Mouse (Mus musculus) heart, embryonic 16.5 days (tissue): Measurements from ENCODE around the gene Hoxd13. TPM values are rescaled to one million over a fixed set of nuclear protein-coding genes. Genes with fewer than 3 reads are reported as not detected.

ENCODE experiments used
- ATAC-seq: fragments of 200-750 bp; cut with Nextera tagmentation; replicated peaks from 2 replicates; pipeline ENCODE4 v1.8.0; 2017; ENCODE audit warnings: moderate number of reproducible peaks; ENCODE audit not compliant: insufficient read depth, low FRiP score; ENCODE audit errors: extremely low read depth
- H3K27ac ChIP-seq: fragments of 300-500 bp; sonication (generic); 2 replicates; pipeline ENCODE4 v1.5.1; 2014; ENCODE audit warnings: mild to moderate bottlenecking, low read length, control low read depth, moderate library complexity
- H3K27me3 ChIP-seq: fragments of 300-500 bp; sonication (generic); 2 replicates; pipeline ENCODE4 v1.6.1; 2014; ENCODE audit warnings: low read length, mixed read lengths; ENCODE audit not compliant: control insufficient read depth, insufficient read depth
- H3K36me3 ChIP-seq: fragments of 300-500 bp; sonication (generic); 2 replicates; pipeline ENCODE4 v1.6.1; 2014; ENCODE audit not compliant: control insufficient read depth, insufficient read depth
- H3K4me1 ChIP-seq: fragments of 300-500 bp; sonication (generic); 2 replicates; pipeline ENCODE4 v1.6.1; 2014; ENCODE audit warnings: low read length, mixed read lengths; ENCODE audit not compliant: control insufficient read depth, insufficient read depth
- H3K4me2 ChIP-seq: fragments of 300-500 bp; sonication (generic); 2 replicates; pipeline ENCODE4 v1.6.1; 2014; ENCODE audit warnings: low read depth, mild to moderate bottlenecking, control low read depth, low read length
- H3K4me3 ChIP-seq: fragments of 300-500 bp; sonication (generic); 2 replicates; pipeline ENCODE4 v1.5.1; 2014; ENCODE audit warnings: mild to moderate bottlenecking, control low read depth, low read length
- H3K9ac ChIP-seq: fragments of 300-500 bp; sonication (generic); 2 replicates; pipeline ENCODE4 v1.6.1; 2014; ENCODE audit warnings: low read length, control low read depth
- H3K9me3 ChIP-seq: fragments of 300-500 bp; sonication (generic); replicated peaks from 2 replicates; pipeline ENCODE4 v1.6.1; 2016; ENCODE audit warnings: low read length; ENCODE audit not compliant: control insufficient read depth
- WGBS: fragments of 180-500 bp; shearing (Covaris S2); extraction: QIAGEN DNeasy Blood & Tissue Kit; methylation state at CpG from one replicate; pipeline ENCODE4 v1.1.7; 2014; 5-methylcytosine and 5-hydroxymethylcytosine counted together
- polyA plus RNA-seq: library from polyadenylated mRNA; unstranded; fragments of >200 nt; fragmentation: Nextera tagmentation; extraction: Ambion mirVana; gene quantifications from 2 replicates; pipeline ENCODE4 v1.2.1, GENCODE M21; 2015

The Hoxd13 gene
- polyA plus RNA-seq, 1 experiment from 2014 or later: not detected

DNA sequence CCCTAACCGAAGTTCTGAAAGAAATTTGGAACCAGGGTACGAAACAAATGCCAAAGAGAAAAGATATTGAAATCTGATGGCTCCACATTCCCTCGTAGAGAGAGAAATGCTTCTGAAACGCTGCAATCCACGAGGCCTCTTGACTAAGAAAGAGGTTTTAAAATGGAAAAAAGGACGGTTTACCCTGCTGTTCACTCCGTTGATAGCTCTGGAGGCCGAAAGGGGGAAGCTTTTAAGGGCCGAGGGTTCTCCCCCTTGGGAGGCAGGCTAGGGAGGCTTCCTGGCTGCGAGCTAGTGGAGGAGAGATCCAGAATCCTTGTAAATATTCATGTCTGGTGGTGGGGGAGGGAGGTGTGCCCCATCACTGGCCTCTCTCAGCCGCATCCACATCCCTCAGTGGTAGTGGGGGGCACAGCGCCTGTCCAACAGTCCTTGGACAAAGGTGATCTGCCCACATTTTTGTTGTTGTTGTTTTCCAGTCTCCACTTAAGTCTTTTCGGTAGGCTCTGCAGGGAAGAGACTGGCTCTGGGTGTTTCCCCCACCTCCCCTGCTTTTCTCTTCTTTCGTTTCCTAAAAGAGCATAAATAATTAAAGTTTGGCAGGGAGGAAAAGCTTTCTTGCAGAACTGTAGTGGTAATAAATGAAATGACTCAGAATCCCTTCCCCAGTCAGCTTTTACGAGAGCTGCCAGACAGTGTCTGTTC, 10.9 kb downstream of the Hoxd13 start, which contains the start of gene Hoxd11:
Gene Hoxd11 (plus strand): TSS at position 667 of the 705 bp plus-strand sequence.
- Histone ChIP-seq H3K4me2 (no peak within 1 kb of the TSS), H3K4me1 (no peaks in the 10 kb centered on the region), H3K36me3 (no peaks in the 10 kb centered on the region), H3K9me3 (no peaks in the 10 kb centered on the region), H3K4me3 (no peak within 1 kb of the TSS), H3K27me3 (peaks cover 99% of the 10 kb centered on the region), H3K27ac (no peak within 1 kb of the TSS), H3K9ac (no peak within 1 kb of the TSS)
- no peak for ATAC-seq
- WGBS: 2% methylated on average over 15 of the region's 15 CpGs

DNA sequence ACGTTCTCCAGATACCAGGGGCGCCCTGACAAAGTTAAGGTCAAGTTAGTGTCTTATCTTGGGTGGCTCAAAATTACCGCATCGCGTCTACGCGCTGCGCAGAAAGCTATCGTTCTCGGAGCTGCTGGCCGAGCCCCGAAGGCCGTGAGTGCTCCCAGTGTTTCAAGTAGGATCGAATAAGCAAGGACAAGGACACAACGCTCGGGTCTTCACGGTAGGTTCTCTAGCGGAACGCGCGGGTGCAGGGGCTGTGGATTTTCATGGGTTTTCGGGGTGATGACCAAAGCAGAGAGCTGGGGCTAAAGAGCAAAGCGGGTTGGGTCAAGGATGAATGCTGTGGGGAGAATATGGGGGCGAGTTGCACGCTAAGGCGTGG, 11.5 kb downstream of the Hoxd13 start:
- Histone ChIP-seq H3K27me3 (peaks cover 99% of the 10 kb centered on the region), H3K27ac (no peak overlapping the region), H3K36me3 (no peaks in the 10 kb centered on the region), H3K4me3 (no peak overlapping the region), H3K9me3 (no peaks in the 10 kb centered on the region), H3K4me1 (no peaks in the 10 kb centered on the region), H3K4me2 (no peak overlapping the region), H3K9ac (no peak overlapping the region)
- ATAC-seq: no peak
- under 1% methylated on average over 26 of the region's 26 CpGs for WGBS

DNA sequence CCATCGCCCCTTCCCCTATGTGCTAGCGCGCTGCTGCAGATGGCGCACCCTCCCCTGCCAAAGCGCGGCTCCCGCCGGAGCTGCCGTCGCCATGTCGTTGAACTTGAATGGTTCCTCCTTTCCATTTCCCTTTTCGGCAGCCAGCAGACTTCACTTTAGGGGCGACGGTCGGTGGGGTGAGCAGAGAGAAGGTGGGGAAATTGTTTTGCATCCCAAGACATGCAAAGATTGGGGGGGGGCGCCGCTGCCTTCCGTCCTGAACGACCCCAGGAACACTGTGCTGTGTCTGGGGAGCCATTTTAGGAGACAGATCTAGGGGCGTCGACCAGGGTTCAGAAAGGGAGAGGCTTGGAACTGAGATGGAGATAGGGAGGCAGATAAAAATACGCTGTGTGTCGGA, 11.9 kb downstream of the Hoxd13 start:
- Histone ChIP-seq H3K9me3 (no peaks in the 10 kb centered on the region), H3K4me3 (no peak overlapping the region), H3K27me3 (peaks cover 99% of the 10 kb centered on the region), H3K27ac (no peak overlapping the region), H3K4me2 (no peak overlapping the region), H3K4me1 (no peaks in the 10 kb centered on the region), H3K9ac (no peak overlapping the region), H3K36me3 (no peaks in the 10 kb centered on the region)
- 2% methylated on average over 23 of the region's 23 CpGs for WGBS
- ATAC-seq: no peak

DNA sequence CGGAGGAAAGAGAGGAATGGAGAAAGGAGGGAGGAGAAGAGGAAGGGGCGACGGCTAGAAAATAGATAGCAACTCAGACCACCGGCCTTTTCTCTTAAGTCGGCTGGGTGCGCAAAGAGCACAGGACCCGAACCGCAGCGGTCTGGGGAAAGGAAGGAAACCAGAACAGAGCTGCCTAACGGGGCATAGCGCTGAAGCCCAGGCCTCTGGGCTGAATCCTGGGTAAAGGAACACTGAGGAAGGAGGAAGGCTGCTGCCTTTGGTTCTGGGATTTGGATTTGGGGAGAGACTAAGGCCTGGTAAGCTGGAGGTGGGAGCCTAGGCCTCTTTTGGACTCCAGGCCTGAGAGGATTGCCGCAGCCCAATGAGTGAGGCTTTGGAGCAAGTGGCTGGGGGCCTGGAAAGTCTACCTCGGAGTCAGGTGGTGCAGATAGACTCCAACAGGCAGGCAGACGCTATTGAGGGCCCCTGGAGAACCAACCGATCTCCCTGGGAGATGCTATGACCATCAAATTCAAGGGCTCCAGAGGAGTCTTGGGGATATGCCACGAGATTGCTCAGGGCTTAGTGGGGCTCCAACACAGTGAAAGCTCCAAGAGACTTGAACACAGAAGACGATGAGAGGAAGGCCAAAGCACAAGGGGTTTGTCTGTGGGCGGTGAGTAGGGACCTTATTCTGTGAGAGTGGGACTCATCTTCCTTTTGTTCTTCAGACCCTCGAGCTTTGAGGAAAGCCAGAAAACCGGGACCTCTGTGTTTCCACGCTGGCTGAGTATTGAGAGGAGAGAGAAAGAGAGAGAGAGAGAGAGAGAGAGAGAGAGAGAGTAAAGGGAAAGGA, 12.7 kb downstream of the Hoxd13 start:
- H3K27ac ChIP-seq: no peak overlapping the region
- H3K9ac ChIP-seq: no peak overlapping the region
- H3K4me3 ChIP-seq: no peak overlapping the region
- no peaks in the 10 kb centered on the region for H3K9me3 ChIP-seq
- no peak overlapping the region for H3K4me2 ChIP-seq
- peaks cover 98% of the 10 kb centered on the region for H3K27me3 ChIP-seq
- no peak for ATAC-seq
- no peaks in the 10 kb centered on the region for H3K4me1 ChIP-seq
- H3K36me3 ChIP-seq: no peaks in the 10 kb centered on the region
- WGBS: 2% methylated on average over 21 of the region's 21 CpGs

DNA sequence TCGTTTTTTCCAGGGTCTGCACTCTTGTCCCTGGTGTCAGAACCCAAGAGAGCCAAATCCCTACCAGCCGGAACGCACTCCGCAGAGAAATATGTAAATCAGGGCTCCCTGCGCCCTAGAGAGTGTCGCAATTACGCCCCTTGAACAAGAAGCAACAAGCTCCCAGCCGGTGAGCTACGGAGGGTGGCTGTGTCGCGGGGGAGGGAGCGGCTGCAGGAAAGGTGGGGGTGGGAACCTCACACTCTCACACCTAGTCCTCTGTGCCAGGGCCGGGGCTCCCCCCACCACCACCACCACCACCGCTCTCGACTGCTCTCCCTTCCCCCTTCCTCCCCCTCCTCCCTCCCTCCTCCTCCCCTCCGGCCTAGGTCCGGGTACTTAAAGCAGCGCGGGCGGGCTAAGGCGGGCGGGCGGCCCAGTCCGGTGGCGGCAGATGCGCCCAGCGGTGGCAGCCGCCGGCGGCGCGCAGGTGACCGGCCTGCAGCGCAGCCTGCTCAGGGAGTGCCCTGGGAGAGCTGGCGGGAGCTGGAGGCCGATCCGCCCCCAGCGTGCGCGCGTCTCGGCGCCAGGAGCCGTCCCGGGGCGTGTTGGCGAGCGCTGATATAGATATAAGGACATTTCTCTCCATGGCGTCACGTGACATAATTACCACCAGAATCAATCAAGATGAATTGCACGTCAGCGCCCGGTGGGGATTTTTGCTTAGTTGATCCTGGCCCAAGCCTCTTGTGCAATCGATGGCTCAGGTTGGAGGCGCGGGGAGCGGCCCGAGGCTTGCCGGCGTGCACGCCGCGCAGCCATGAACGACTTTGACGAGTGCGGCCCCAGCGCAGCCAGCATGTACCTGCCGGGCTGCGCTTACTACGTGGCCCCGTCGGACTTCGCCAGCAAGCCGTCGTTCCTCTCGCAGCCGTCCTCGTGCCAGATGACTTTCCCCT, 13.8 kb downstream of the Hoxd13 start:
- Histone ChIP-seq H3K9me3 (no peaks in the 10 kb centered on the region), H3K4me2 (peak overlapping the region; percentile 25), H3K36me3 (no peaks in the 10 kb centered on the region), H3K27ac (no peak overlapping the region), H3K4me3 (peak overlapping the region; percentile 30), H3K9ac (no peak overlapping the region), H3K27me3 (peaks cover 93% of the 10 kb centered on the region), H3K4me1 (no peaks in the 10 kb centered on the region)
- under 1% methylated on average over 69 of the region's 78 CpGs for WGBS
- ATAC-seq: no peak

DNA sequence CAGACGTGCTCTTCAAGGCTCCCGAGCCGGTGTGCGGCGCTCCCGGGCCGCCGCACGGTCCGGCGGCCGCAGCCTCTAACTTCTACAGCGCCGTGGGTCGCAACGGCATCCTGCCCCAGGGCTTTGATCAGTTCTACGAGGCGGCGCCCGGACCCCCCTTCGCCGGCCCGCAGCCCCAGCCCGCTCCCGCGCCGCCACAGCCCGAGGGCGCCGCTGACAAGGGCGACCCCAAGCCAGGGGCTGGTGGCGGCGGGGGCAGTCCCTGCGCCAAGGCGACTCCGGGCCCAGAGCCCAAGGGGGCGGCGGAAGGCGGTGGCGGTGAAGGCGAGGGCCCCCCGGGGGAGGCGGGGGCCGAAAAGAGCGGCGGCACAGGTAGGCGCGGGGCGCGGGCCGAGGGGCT, 14.7 kb downstream of the Hoxd13 start:
- 2% methylated on average over 38 of the region's 51 CpGs for WGBS
- H3K4me3 ChIP-seq: peak overlapping the region; percentile 30
- no peaks in the 10 kb centered on the region for H3K4me1 ChIP-seq
- H3K9me3 ChIP-seq: no peaks in the 10 kb centered on the region
- no peak overlapping the region for H3K9ac ChIP-seq
- no peak for ATAC-seq
- no peaks in the 10 kb centered on the region for H3K36me3 ChIP-seq
- peaks cover 93% of the 10 kb centered on the region for H3K27me3 ChIP-seq
- H3K4me2 ChIP-seq: peak overlapping the region; percentile 25
- H3K27ac ChIP-seq: no peak overlapping the region

DNA sequence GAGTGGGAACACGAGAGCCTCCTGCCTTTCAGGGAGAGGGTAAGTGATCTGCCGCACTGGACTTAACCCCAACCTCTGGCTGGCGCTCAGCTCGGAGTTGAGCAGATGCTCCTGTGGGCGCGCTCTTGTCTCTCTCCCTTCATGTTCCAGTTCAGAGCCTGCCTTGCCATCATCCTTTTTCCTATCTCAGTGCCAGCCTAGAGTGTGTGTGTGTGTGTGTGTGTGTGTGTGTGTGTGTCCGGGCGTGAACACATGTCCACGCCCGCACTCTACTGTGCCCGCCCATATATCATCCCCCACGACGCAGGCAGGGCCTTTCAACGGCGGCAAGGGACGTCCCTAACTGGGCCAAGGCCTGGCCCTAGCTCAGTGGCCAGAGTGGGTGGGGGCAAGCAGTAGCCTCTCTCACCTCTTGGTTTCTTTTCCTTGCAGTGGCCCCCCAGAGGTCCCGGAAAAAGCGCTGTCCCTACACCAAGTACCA, 15.4 kb downstream of the Hoxd13 start:
- no peaks in the 10 kb centered on the region for H3K9me3 ChIP-seq
- ATAC-seq: no peak

DNA sequence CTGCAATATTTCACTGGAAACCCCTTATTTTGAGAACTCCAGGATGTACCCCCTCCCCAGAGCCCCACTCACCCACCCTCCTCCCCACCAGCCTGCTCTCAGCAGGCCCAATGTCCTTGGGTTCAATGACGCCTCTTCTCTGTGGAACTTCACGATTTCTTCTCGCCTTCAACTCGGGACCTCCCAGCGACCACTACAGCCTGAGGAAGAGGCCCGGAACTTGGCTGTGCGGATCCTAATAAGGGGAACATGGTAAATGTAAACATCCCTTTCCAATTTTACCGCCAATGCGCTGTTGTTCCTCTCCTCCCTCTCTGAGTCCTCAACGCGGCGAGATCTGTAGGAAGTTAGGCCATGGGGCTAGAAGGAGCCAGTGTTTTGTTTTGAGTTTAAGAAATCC, 16.0 kb downstream of the Hoxd13 start:
- no peak overlapping the region for H3K4me3 ChIP-seq
- no peaks in the 10 kb centered on the region for H3K9me3 ChIP-seq
- no peaks in the 10 kb centered on the region for H3K4me1 ChIP-seq
- ATAC-seq: no peak
- H3K4me2 ChIP-seq: no peak overlapping the region
- H3K27ac ChIP-seq: no peak overlapping the region
- WGBS: 3% methylated on average over 12 of the region's 12 CpGs
- no peaks in the 10 kb centered on the region for H3K36me3 ChIP-seq
- H3K27me3 ChIP-seq: peaks cover 89% of the 10 kb centered on the region
- H3K9ac ChIP-seq: no peak overlapping the region

More for the DNA sequence above, 15.4 kb downstream of the Hoxd13 start:
- no peaks in the 10 kb centered on the region for H3K4me1 ChIP-seq
- H3K27ac ChIP-seq: no peak overlapping the region
- H3K4me2 ChIP-seq: no peak overlapping the region
- H3K4me3 ChIP-seq: no peak overlapping the region
- peaks cover 91% of the 10 kb centered on the region for H3K27me3 ChIP-seq
- H3K36me3 ChIP-seq: no peaks in the 10 kb centered on the region
- 2% methylated on average over 18 of the region's 18 CpGs for WGBS
- no peak overlapping the region for H3K9ac ChIP-seq
